Mouse (Mus musculus) midbrain, embryonic 12.5 days (tissue): ENCODE measurements around the gene Cfap157. TPM values are rescaled to one million over a fixed set of nuclear protein-coding genes. Genes with fewer than 3 reads are reported as not detected.

Source experiments
- ATAC-seq: fragments of 200-750 bp; cut with Nextera tagmentation; 2 replicates; pipeline ENCODE4 v1.8.0; 2017; ENCODE audit warnings: low read depth, moderate TSS enrichment, moderate library complexity; ENCODE audit not compliant: low FRiP score
- H3K27ac ChIP-seq: fragments of 300-500 bp; sonication (generic); replicated peaks from 2 replicates; pipeline ENCODE4 v1.5.1; 2016; ENCODE audit warnings: mild to moderate bottlenecking
- H3K27me3 ChIP-seq: fragments of 300-500 bp; sonication (generic); 2 replicates; pipeline ENCODE4 v1.6.1; 2016; ENCODE audit warnings: mild to moderate bottlenecking
- H3K36me3 ChIP-seq: fragments of 300-500 bp; sonication (generic); 2 replicates; pipeline ENCODE4 v1.6.1; 2016
- H3K4me1 ChIP-seq: fragments of 300-500 bp; sonication (generic); 2 replicates; pipeline ENCODE4 v1.6.1; 2016
- H3K4me2 ChIP-seq: fragments of 300-500 bp; sonication (generic); replicated peaks from 2 replicates; pipeline ENCODE4 v1.6.1; 2016; ENCODE audit warnings: mild to moderate bottlenecking, moderate library complexity
- H3K4me3 ChIP-seq: fragments of 300-500 bp; sonication (generic); 2 replicates; pipeline ENCODE4 v1.5.1; 2016; ENCODE audit warnings: mild to moderate bottlenecking
- H3K9ac ChIP-seq: fragments of 300-500 bp; sonication (generic); replicated peaks from 2 replicates; pipeline ENCODE4 v1.6.1; 2016; ENCODE audit warnings: mild to moderate bottlenecking, moderate library complexity
- H3K9me3 ChIP-seq: fragments of 300-500 bp; sonication (generic); 2 replicates; pipeline ENCODE4 v1.6.1; 2016; ENCODE audit warnings: mild to moderate bottlenecking
- WGBS: fragments of 180-500 bp; shearing (Covaris S2); methylation state at CpG from one replicate; pipeline ENCODE4 v1.1.7; 2016; 5-methylcytosine and 5-hydroxymethylcytosine counted together
- polyA plus RNA-seq: library from polyadenylated mRNA; unstranded; fragments of >200 nt; fragmentation: Nextera tagmentation; extraction: Ambion mirVana; gene quantifications from 2 replicates; pipeline ENCODE4 v1.2.1, GENCODE M21; 2016

Cfap157 gene
- polyA plus RNA-seq, 1 experiment from 2014 or later, result 0.64 TPM

- Histone ChIP-seq H3K27ac (peak overlapping the region; percentile 4; the same call in 1 of the 2 replicates), H3K36me3 (peaks cover 44% of the 10 kb centered on the region)
Measured at GRCm38 (mm10) chr2:32816946-32817581, 32.8 kb upstream of the Cfap157 start.

GRCm38 (mm10) chr2:32816497-32816896 is 32.3 kb upstream of the Cfap157 start:
- no peaks in the 10 kb centered on the region for H3K4me1 ChIP-seq
- H3K27me3 ChIP-seq, result no peaks in the 10 kb centered on the region
- H3K9ac ChIP-seq, result no peak overlapping the region
- no peak for ATAC-seq
- 94% methylated on average over 2 of the region's 2 CpGs for WGBS
- peak overlapping the region; percentile 7; the same call in 1 of the 2 replicates for H3K27ac ChIP-seq
- H3K36me3 ChIP-seq, result peaks cover 49% of the 10 kb centered on the region
- H3K4me2 ChIP-seq, result no peak overlapping the region
- H3K9me3 ChIP-seq, result no peaks in the 10 kb centered on the region
- no peak overlapping the region for H3K4me3 ChIP-seq

More at GRCm38 (mm10) chr2:32816946-32817581, 32.8 kb upstream of the Cfap157 start:
- Histone ChIP-seq H3K4me1 (no peaks in the 10 kb centered on the region), H3K4me2 (no peak overlapping the region), H3K27me3 (no peaks in the 10 kb centered on the region), H3K9ac (no peak overlapping the region), H3K9me3 (no peaks in the 10 kb centered on the region), H3K4me3 (no peak overlapping the region)
- WGBS, result 78% methylated on average over 17 of the region's 17 CpGs
- ATAC-seq, result no peak

GRCm38 (mm10) chr2:32811959-32812358 is 27.7 kb upstream of the Cfap157 start:
- H3K27me3 ChIP-seq, result no peaks in the 10 kb centered on the region
- no peaks in the 10 kb centered on the region for H3K9me3 ChIP-seq
- H3K4me1 ChIP-seq, result no peaks in the 10 kb centered on the region
- H3K4me2 ChIP-seq, result no peak overlapping the region
- peaks cover 67% of the 10 kb centered on the region for H3K36me3 ChIP-seq
- ATAC-seq, result no peak
- no peak overlapping the region for H3K4me3 ChIP-seq
- H3K9ac ChIP-seq, result no peak overlapping the region
- 82% methylated on average over 8 of the region's 8 CpGs for WGBS
- no peak overlapping the region for H3K27ac ChIP-seq

- no peak for ATAC-seq
- Histone ChIP-seq H3K4me2 (no peak overlapping the region), H3K4me3 (no peak overlapping the region), H3K27ac (no peak overlapping the region), H3K9ac (no peak overlapping the region), H3K36me3 (peaks cover 75% of the 10 kb centered on the region), H3K4me1 (no peaks in the 10 kb centered on the region), H3K27me3 (no peaks in the 10 kb centered on the region), H3K9me3 (no peaks in the 10 kb centered on the region)
- 93% methylated on average over 14 of the region's 14 CpGs for WGBS
Measured at GRCm38 (mm10) chr2:32808816-32809566, 24.8 kb upstream of the Cfap157 start.

GRCm38 (mm10) chr2:32798251-32798962 is 14.2 kb upstream of the Cfap157 start:
- Histone ChIP-seq H3K27me3 (no peaks in the 10 kb centered on the region), H3K4me1 (no peaks in the 10 kb centered on the region), H3K4me2 (no peak overlapping the region), H3K27ac (no peak overlapping the region), H3K36me3 (peaks cover 93% of the 10 kb centered on the region), H3K4me3 (no peak overlapping the region), H3K9me3 (no peaks in the 10 kb centered on the region), H3K9ac (no peak overlapping the region)
- 77% methylated on average over 10 of the region's 10 CpGs for WGBS
- no peak for ATAC-seq

GRCm38 (mm10) chr2:32795748-32796418 is 11.7 kb upstream of the Cfap157 start:
- Histone ChIP-seq H3K36me3 (peaks cover 86% of the 10 kb centered on the region), H3K27ac (no peak overlapping the region), H3K9ac (no peak overlapping the region), H3K27me3 (no peaks in the 10 kb centered on the region), H3K9me3 (no peaks in the 10 kb centered on the region), H3K4me1 (no peaks in the 10 kb centered on the region), H3K4me3 (no peak overlapping the region), H3K4me2 (no peak overlapping the region)
- WGBS, result 87% methylated on average over 13 of the region's 13 CpGs
- ATAC-seq, result no peak

GRCm38 (mm10) chr2:32791297-32791696 is 7.1 kb upstream of the Cfap157 start:
- ATAC-seq, result no peak
- H3K9ac ChIP-seq, result no peak overlapping the region
- peaks cover 47% of the 10 kb centered on the region for H3K36me3 ChIP-seq
- H3K9me3 ChIP-seq, result no peaks in the 10 kb centered on the region
- WGBS, result 83% methylated on average over 6 of the region's 6 CpGs
- no peak overlapping the region for H3K4me2 ChIP-seq
- H3K4me3 ChIP-seq, result no peak overlapping the region
- H3K27me3 ChIP-seq, result no peaks in the 10 kb centered on the region
- no peak overlapping the region for H3K27ac ChIP-seq
- no peaks in the 10 kb centered on the region for H3K4me1 ChIP-seq

- 0 out of 2 replicates have a peak, but pooled peaks cover 3% of the 10 kb centered on the region for H3K4me1 ChIP-seq
- ATAC-seq, result no peak
- 69% methylated on average over 2 of the region's 2 CpGs for WGBS
- no peak overlapping the region for H3K4me3 ChIP-seq
- H3K4me2 ChIP-seq, result no peak overlapping the region
- no peaks in the 10 kb centered on the region for H3K9me3 ChIP-seq
- no peaks in the 10 kb centered on the region for H3K27me3 ChIP-seq
- peaks cover 21% of the 10 kb centered on the region; the same call in 1 of the 2 replicates for H3K36me3 ChIP-seq
- no peak overlapping the region for H3K9ac ChIP-seq
- H3K27ac ChIP-seq, result no peak overlapping the region
Measured at GRCm38 (mm10) chr2:32788581-32788980, 4.4 kb upstream of the Cfap157 start.

GRCm38 (mm10) chr2:32787176-32787575 is 2.9 kb upstream of the Cfap157 start:
- 0 out of 2 replicates have a peak, but pooled peaks cover 3% of the 10 kb centered on the region for H3K4me1 ChIP-seq
- H3K4me2 ChIP-seq, result no peak overlapping the region
- H3K9me3 ChIP-seq, result no peaks in the 10 kb centered on the region
- no peak for ATAC-seq
- H3K27me3 ChIP-seq, result no peaks in the 10 kb centered on the region
- H3K4me3 ChIP-seq, result no peak overlapping the region
- H3K27ac ChIP-seq, result no peak overlapping the region
- peaks cover 12% of the 10 kb centered on the region; the same call in 1 of the 2 replicates for H3K36me3 ChIP-seq
- no peak overlapping the region for H3K9ac ChIP-seq
- WGBS, result 66% methylated on average over 6 of the region's 6 CpGs

GRCm38 (mm10) chr2:32781710-32782109 is 2.5 kb downstream of the Cfap157 start:
- Histone ChIP-seq H3K9ac (no peak overlapping the region), H3K4me1 (0 out of 2 replicates have a peak, but pooled peaks cover 7% of the 10 kb centered on the region), H3K9me3 (no peaks in the 10 kb centered on the region), H3K4me2 (no peak overlapping the region), H3K4me3 (no peak overlapping the region), H3K27me3 (0 out of 2 replicates have a peak, but pooled peaks cover 10% of the 10 kb centered on the region), H3K27ac (no peak overlapping the region), H3K36me3 (no peaks in the 10 kb centered on the region)
- no peak for ATAC-seq
- WGBS, result 79% methylated on average over 6 of the region's 6 CpGs

- Histone ChIP-seq H3K4me1 (peaks cover 22% of the 10 kb centered on the region), H3K4me2 (no peak overlapping the region), H3K4me3 (no peak overlapping the region), H3K27me3 (peaks cover 17% of the 10 kb centered on the region; the same call in 1 of the 2 replicates), H3K36me3 (no peaks in the 10 kb centered on the region), H3K9me3 (no peaks in the 10 kb centered on the region), H3K27ac (no peak overlapping the region), H3K9ac (no peak overlapping the region)
- WGBS, result 87% methylated on average over 6 of the region's 6 CpGs
- ATAC-seq, result no peak
Measured at GRCm38 (mm10) chr2:32779714-32780113, 4.5 kb downstream of the Cfap157 start.
